Mouse (Mus musculus) erythroid progenitor cell, adult 5-6 weeks (primary cell): Measurements from ENCODE around the gene Dad1. TPM values are rescaled to one million over a fixed set of nuclear protein-coding genes. Genes with fewer than 3 reads are reported as not detected.
A peak's percentile ranks its signal among the peaks of the same experiment; 100 is the strongest.

Experiments used
- ATAC-seq: replicated peaks from 2 replicates; pipeline ENCODE4 v1.8.0; 2016; ENCODE audit warnings: moderate number of reproducible peaks, mild to moderate bottlenecking, moderate TSS enrichment, inconsistent platforms; ENCODE audit not compliant: poor library complexity, low FRiP score, severe bottlenecking
- total RNA-seq, 2 experiments: library from RNA; stranded (forward) in 1 of 2; stranded (reverse) in 1 of 2; fragments of 150-400 nt in 1 of 2; fragments of 186-747, 209-891 nt in 1 of 2; gene quantifications; 2 replicates each; pipeline versions ENCODE4 v1.2.3 to v1.2.4; 2015 to 2017; ENCODE audit warnings: low replicate concordance in 2 of 2

Gene Dad1
- total RNA-seq, 2 experiments from 2014 or later, result 61.6 to 103 TPM

DNA sequence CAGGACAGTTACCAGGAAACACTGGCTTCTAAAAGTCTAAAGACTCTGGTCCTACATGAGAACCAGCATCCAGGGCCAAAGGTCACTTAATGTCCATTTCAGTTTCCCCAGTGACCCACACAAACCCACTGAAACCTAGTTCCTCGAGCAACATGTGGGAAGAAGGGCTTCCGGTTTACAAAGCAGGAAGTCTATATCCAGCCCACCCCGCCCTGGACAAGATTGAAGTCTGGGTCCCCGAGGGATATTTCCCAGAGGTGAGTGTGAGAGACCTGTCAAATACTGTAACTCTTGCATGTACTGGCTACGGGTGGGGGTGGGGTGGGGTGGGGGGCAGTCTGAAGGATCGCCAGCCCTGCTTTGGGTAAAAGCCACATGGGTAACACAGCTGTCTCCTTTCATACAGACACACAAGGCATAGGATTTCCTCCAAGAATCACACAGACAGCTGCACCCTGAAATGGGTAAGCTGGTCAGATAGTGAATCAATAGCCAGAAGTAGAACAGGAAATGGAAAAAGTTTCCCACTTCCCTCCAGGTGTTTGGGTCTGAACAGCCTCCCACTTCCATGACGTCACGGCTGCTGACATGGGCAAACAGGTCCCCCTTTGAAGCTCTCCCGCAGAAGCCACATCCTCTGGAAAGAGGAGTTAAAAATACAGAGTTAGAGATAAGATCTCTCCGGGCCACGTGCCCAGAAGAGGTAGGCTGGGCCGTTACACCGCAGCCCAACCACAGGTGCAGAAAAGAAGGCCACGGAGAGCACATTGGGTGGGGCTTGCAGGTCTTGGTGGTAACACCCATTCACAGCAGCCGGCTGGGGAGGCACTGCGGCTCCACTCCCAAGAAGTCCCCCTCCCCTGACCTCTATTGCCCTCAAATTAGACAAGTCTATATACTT is 26.7 kb downstream of the Dad1 start:
- peak; percentile 87 for ATAC-seq

DNA sequence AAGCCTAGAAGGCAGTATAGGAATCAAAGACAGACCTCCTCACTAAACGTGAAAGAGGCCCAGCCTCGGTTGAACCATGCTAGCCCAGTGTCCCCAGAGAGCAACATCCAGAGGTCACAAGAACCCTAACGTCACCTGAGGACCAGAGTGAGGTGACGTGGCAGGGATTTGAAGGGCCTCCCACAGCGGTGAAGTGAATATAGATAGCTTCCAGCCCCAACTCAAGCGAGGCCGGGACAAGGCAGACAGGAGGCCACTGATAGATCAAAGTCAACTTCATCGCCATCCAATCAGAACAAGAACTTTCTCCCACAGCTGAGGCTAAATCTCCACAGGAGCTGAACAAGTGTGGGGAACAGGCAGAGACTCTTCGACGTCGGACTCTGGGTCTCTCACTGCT is 28.2 kb downstream of the Dad1 start:
- ATAC-seq, result no peak

- ATAC-seq, result no peak
These were observed 29.1 kb downstream of the Dad1 start for GRCm38 (mm10) chr14:54224484-54225467.

DNA sequence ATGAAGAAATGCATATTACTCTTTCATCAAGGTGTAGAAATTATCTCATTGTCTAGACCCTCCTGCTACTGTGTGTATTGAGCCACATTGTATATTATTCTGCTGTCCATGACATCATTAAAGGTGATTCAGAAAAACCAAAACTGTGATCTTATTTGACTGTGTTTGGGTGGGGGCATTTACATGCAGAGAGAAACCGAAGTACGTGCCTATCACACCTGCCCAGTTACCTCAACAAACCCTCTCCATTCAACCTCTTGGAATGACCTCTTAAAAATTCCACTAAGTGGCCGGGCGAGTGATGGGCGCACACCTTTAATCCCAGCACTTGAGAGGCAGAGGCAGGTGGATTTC is 29.9 kb downstream of the Dad1 start:
- ATAC-seq, result no peak

DNA sequence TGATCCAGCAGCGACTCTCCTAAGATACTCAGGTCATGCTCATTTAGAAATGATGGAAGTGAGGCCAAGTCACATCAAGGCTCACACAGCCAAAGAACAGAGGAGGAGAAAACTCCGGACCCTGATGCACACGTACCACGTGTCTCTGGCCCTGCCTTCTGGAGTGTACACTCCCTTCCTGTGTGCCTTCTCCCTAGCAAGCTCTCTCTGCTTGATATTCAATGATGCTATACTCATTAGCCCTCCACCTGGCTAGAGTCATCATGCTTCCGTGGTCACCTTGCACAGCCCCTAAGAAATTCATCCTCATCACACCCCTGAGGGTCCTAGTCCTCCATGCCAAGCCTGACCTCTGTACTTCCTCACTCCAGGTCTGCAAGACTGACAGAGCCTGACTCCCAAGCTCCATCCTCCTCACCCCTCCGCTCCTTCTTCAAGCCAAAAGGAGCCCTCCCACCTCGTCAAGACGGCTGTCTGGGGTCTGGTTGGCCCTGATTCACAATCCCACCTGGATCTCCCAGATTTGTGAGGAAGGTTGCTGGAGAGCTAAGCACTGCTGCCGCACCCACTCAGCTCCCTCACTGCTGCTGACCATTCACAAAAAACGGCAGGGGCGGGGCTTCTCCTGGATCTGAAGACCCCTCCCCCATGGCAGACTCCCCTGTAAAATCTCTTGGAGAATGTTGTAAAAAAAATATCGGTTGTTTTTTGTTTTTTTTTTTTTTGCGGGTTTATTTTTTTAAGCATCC is 30.4 kb downstream of the Dad1 start:
- no peak for ATAC-seq

DNA sequence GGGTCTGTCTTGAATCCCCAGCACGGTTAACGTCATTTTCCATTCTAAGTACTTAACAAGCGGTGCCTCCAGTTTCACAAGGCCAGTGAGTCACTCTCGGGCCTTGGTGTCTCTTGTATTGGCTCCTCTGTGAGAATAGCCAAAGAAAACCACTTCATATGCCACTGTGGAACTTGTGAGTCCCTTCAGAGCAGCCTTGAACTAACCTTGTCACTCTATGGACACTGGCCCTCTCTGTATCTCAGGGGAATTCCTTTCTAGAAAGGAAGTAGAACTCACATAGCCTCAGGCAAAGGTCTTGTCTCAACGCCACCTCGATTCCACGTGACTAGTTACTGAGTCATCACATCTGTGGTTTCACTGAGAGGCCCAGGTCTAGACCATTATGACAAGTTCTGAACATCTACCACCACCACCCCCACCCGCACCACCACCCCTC is 31.6 kb downstream of the Dad1 start:
- no peak for ATAC-seq

- ATAC-seq, result no peak
These were observed 32.3 kb downstream of the Dad1 start for GRCm38 (mm10) chr14:54221641-54222040.

GRCm38 (mm10) chr14:54220726-54221494 is 33.0 kb downstream of the Dad1 start:
- ATAC-seq, result no peak

DNA sequence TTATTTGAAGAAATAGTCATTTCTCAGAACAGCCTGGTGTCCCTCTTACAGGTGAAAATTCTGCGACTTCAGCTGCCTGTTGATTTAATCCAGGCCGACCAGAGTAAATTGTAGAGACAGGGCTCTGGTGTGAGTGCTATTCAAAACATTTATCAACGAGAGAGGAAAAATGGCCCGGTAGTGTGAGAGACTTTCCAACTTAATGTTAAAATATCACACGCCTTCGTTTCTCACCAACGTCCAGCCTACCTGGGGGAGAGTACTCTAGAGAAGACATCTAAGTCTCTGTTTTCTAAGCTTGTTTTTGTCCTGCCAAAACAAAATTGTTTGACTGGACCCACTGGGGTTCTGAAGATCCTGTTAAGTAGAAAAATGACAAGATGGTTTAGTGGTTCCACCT is 34.1 kb downstream of the Dad1 start:
- no peak for ATAC-seq

GRCm38 (mm10) chr14:54219256-54219655 is 34.6 kb downstream of the Dad1 start:
- no peak for ATAC-seq

- no peak for ATAC-seq
These were observed 35.2 kb downstream of the Dad1 start for GRCm38 (mm10) chr14:54218721-54219120.

GRCm38 (mm10) chr14:54218233-54218632 is 35.7 kb downstream of the Dad1 start:
- ATAC-seq, result no peak

GRCm38 (mm10) chr14:54216126-54216525 is 37.8 kb downstream of the Dad1 start:
- ATAC-seq, result no peak

- no peak for ATAC-seq
These were observed 39.0 kb downstream of the Dad1 start for GRCm38 (mm10) chr14:54214901-54215300.

GRCm38 (mm10) chr14:54214477-54214876 is 39.4 kb downstream of the Dad1 start:
- ATAC-seq, result no peak

- no peak for ATAC-seq
These were observed 40.2 kb downstream of the Dad1 start for GRCm38 (mm10) chr14:54213734-54214133.

DNA sequence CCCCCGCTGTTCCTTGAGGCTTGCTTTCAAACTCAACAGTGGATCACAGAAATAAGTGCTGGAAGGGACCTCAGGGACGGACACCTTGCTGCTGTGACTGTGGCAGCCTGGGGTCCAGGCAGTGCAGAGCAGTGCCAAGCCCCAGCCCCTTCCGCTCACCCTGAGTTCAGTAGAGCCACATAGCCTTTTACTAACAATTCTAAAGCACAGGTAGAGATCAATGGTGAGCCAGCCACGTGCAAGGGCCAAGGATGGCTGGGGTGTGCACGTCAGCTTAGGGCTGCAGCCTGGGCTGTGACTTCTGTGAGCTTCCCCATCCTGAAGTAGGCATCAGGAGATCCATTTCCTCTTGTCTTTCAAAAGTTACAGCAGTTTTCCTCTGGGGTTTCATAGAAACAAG is 42.1 kb downstream of the Dad1 start:
- no peak for ATAC-seq

- ATAC-seq, result no peak
These were observed 42.7 kb downstream of the Dad1 start for GRCm38 (mm10) chr14:54211199-54211598.

DNA sequence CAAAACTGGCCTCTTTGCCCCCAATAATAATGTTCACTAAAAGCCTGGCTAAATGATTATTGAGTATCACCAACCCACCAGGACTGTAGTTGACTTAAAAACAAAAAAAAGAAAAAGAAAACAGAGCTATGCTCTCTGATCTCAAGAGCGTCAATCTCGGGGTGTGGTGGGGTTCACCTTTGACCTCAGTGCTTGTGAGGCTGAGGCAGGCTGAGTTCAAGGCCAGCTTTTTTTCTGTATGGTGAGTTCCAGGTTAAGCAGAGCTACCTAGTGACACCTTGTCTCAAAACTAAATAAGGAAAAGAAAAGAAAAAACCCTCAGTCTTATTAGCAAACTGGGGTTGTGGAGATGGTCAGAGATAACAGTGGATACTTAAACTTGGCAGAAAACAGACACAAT is 43.5 kb downstream of the Dad1 start:
- ATAC-seq, result no peak
